Mouse (Mus musculus) bone marrow macrophage, adult 2 months (primary cell): ENCODE results near the gene Ythdf1.

ENCODE experiments used
- CTCF ChIP-seq: IDR thresholded peaks from 2 replicates; pipeline ENCODE4 v1.5.1; 2012; ENCODE audit warnings: low read depth, mild to moderate bottlenecking, low read length, moderate library complexity
- POLR2A ChIP-seq: IDR thresholded peaks from 2 replicates; pipeline ENCODE4 v1.6.1; 2012; ENCODE audit warnings: mild to moderate bottlenecking, low read depth, low read length, borderline replicate concordance

DNA sequence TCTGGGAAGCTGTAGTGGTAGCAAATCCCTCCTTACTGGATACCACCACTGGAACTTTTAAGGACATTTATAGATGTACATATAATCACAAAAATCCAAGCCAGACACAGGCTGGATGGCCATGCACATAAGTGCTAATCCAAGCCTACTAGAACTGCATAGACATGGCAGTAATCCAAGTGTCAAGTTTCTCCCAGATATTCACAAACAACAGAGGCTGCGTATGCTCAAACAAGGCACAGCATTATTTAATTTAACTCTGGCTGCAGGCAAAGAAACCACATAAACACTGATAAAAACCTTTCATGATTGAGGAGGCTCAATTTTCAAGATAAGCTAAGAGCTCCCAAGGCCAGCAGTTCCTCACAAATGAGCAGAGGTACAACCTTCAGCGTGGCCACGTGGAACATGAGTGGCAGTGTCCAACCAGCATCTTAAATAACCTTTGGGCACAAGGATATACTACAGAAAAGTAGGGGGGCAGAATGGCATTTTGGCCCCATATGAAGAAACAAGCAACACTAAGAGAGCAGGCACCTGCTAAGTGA lies 4.8 kb downstream of the Ythdf1 start:
- TF ChIP-seq POLR2A (no peak), CTCF (no peak)
